Mouse (Mus musculus): Measurements from ENCODE around the gene Ankrd42.

Ankrd42 gene

DNA sequence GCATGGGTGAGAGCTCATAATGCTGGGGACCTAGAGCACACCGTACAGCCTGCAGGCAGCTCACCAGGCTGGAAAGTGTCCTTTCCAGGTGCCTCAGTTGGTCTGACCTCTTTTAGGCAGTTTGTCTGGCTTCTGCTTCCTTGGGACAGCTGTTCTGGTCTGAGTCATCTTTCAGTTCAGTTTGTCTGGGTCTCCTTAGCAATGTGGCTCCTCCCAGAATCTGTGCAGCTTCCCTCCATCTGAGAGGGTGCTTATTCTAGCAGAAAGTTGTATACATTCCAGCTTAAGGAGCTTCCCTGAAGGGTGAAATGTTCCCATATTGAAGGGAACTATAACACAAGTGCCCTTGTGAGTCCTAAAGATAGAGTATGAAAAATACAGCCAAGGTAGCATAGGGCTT lies 70.2 kb downstream of the Ankrd42 start:
- DNase-seq (ENCODE audit: low spot score), result no peak

- DNase-seq (ENCODE audit: low spot score), result peak; percentile 87
Observed at GRCm38 (mm10) chr7:92560986-92561876, 75.7 kb downstream of the Ankrd42 start, which contains the start of gene Ccdc90b. Gene Ccdc90b (plus strand): TSS chr7:92561149.

- no peak for DNase-seq (ENCODE audit: low spot score)
Observed at GRCm38 (mm10) chr7:92558744-92559143, 78.2 kb downstream of the Ankrd42 start.

GRCm38 (mm10) chr7:92550990-92551392 lies 86.0 kb downstream of the Ankrd42 start:
- peak; percentile 66 for DNase-seq (ENCODE audit: low spot score)

DNA sequence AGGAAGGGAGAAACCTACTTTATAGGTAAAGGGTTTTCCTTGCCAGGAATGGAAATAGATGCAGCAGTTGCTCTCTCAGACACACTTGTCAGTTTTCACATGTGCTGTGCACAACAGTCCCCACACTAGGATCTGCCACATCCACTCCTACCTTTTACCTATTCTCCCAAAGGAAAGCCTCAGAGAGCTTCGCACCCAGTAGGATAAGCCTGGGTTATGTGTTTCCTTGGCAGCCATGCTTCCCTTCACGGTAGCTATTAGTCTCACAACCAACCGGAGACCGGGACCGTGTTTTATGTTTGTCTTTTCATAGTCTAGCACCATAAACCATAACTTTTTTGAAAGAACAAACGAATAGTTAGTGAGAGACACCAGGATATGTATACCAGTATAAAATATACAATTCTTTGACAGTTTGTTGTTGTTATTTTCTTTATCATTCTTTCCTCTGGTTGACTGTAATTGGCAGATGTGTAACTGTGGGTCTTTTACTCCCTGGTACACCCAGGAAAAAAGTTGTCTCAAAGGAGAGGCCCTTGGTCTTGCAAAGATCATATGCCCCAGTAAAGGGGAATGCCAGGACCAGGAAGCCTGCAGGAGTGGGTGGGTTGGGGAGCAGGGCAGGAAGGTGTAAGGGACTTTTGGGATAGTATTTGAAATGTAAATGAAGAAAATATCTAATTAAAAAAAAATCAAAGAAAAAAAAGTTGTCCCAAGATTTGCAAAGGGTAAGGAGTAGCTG lies 86.5 kb downstream of the Ankrd42 start:
- no peak for DNase-seq (ENCODE audit: low spot score)

- DNase-seq (ENCODE audit: low spot score), result no peak
Observed at GRCm38 (mm10) chr7:92546763-92547162, 90.2 kb downstream of the Ankrd42 start.

DNA sequence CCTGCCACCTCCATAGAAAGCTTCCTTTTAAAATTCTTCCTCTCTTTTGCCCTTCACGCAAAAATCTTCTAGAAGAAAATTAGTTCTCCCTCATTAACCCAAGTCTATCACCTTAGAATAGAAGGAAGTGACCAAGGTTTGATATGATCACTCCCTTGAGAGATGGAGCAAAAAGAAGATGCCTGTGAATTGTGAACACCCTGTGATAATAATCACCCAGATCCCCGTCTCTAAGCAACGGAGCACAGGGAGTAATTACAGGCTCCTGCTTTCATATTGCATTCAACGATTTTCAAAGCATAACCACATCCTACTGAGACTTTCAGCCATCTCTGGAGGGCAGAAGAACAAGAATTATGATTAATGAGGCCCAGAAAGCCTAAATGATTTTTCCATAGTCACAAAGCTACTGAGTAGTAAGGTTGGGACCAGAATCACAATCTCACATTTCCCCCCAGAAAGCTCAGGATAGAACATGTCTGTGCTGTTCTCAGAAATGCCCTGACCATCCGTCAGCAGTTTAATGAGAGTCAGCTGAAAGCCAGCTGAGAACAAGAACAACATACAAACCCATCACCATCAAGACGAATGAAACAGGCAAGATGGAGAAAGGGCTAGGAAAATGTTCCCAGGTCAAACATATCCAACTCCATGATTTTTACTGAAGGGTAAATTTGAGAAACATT lies 104.4 kb downstream of the Ankrd42 start:
- no peak for DNase-seq (ENCODE audit: low spot score)

Data from adipocyte (in vitro differentiated cells).